Mouse (Mus musculus) megakaryocyte, adult 5-6 weeks (primary cell): ENCODE data around the gene Map3k5. TPM values are rescaled to one million over a fixed set of nuclear protein-coding genes. Genes with fewer than 3 reads are reported as not detected.

Experiments used
- ATAC-seq: 2 replicates; pipeline ENCODE4 v1.8.0; 2016; ENCODE audit warnings: mild to moderate bottlenecking, inconsistent platforms; ENCODE audit not compliant: poor library complexity, severe bottlenecking
- total RNA-seq, 2 experiments: library from RNA; stranded (forward) in 1 of 2; stranded (reverse) in 1 of 2; fragments of 153-499, 151-499 nt in 1 of 2; fragments of 221-1000, 200-1000 nt in 1 of 2; gene quantifications; 2 replicates each; pipeline versions ENCODE4 v1.2.3 to v1.2.4; 2015 to 2017

Map3k5 gene
- total RNA-seq, 2 experiments from 2014 or later = 25.4 to 36.7 TPM

DNA sequence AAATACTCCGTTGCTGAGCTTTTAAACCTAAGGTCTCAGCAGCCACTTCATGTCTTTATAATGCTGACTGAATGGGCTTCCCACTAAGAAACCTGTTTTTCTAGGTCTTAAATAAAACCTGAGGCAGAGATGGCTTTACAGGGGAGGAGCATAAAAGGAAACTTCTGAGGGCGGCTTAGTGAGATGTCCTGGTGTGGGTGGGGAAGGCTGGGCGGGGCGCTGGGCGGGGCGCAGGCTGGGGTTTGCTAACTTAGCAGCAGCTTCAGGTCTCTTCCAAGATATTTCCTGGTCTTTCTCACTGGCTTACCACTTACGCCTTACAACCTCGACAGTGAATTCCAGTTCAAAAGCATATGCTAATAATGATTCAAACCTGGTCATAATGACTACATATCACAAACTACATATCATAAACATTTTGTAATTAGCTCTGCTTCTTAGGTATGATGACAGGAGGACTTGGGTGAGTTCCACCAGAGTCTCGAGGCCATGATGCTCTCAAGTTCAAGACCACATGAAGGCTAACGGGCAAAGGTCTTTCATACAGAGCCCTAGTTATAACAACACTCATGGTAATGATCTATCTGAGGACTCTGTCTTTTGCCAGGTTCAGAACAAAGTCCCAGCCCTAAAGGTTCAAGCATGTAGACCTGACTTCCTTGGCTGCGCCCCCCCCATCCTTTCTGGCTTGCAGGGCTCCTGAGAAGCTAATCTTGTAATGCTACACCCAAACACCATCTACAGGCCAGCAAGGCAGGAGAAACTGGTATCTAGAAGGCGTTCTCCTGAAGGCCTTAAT is 244.7 kb downstream of the Map3k5 start:
- no peak for ATAC-seq

DNA sequence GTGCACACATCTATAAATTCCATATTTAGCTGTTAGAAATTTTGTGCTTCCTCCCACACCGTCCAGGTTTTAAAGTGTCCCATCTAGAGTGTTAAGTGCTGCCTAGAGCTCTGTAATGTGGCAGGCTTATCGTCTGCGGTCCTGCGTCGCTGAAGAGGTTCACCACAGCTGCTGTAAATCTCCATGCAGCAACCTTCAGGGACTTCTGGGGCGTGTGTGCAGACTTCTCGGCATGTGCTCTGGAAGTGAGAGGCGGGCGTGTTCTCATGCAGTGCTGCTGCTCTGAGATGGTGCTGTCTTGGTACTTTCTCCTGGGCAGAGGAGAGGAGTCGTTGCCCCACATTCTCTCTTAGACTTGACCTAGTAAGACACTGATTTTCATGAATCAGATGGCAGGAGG is 246.9 kb downstream of the Map3k5 start:
- ATAC-seq = peak; percentile 30; the same call in 1 of the 2 replicates

DNA sequence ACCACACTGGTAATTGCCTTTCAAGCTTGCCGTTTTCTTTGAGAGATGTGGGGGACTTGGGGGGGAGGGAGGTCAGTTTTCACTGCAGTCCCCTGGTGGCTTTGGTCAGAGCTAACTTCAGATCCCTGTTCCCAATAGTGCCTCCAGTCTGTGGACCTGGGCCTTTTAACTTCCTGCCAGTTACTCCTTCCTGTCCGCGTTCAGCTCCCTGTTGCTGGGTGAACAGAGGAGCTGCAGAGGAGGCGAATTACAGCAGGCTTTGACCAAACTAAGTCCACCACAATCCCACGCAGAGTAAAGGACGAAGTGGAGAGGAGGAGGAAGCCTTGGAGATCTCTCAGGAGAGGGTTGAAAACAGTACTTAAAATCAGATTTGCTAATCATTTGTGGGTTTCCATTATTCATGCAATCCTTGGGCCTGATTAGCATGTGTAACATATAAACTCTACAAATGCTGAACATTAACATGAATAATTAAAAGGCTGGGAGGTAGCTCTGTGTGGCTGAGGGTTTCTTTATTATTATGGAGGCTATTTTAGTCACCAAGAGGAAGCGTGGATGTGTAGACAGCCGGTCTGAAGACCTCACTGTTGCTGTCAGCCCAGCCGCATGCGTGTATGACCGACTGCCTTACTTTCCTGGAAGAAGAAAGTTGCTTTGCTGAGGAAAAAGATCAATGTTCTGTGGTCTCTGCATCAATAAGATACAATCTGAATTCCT is 247.6 kb downstream of the Map3k5 start:
- ATAC-seq = no peak

DNA sequence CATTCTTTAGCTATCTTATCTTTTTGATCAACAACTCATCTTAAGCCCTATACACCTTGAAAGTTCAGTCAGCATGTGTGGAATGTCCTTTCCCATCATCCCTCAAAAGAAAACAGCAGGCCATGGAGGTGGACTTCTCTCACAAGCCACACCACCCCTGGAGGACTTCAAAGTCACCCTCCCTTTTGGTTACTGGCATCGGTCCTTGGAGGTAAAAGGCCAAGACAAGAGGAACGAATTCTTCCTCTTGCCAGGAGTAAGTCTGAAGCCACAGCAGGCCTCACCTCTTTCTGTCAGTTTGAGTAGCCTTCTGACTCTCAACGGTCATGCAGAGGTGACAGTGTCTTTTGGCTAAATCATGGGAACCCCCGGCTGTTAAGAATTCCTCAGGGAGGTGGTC is 250.1 kb downstream of the Map3k5 start:
- ATAC-seq = no peak

DNA sequence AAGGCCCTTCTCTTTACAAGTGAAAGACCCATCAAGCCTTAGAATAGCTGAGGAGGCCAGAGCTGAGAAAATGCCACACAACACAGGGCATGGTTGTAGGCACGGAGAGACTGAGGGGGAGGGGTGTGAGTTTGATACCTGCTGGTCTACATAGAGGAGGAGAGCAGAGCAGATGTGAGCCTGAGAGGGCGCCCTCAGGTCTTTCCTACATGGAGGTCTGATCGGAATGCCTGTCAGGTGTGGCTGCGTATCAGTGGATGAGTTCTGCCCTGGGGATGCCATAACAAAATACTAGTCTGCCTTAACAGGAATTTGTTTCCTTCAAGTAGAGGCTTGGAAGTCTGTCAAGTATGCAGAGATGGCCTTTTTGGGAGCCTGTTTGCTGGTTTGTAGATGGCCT is 251.0 kb downstream of the Map3k5 start:
- ATAC-seq = no peak

DNA sequence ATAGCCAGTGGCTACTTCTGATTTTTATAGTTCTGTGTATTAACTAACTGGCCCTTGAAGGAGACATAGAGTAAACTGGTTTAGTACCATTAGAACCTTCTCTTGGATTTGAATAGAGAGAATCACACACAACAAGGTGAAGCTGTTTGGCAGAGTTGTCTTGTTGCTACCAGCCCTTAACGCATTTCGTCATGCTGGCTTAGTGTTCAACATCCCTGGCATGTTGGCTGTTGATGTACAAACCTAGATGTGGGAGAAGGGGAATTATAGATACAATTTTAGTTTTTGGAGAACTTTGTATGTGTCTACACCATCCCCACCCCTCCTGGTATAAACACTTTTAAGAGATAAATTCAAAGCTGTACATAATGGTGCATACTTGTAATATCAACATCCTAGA is 251.5 kb downstream of the Map3k5 start:
- no peak for ATAC-seq

DNA sequence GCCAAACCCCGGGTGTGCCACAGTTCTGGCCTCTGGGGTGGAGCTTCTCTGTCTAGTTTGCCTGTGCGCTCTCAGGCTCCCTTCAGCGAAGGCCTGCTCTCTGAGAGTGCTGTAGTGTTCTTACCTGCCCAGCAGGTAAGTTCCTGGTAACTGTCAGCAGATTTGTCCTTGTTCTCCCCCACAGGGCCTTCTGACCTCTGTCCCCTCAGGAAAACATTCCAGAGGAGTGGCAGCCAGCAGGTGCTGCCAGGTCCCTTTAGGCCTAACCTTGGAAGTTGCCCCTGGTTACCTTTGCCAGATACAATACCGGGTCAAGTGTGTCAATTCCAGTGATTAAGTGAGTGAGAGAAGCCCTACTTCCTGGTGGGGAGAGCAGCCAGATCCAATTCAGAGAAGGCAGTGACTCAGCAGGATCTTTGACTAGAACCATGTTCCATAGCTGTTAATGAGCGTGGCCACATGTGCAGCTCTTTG is 252.6 kb downstream of the Map3k5 start:
- no peak for ATAC-seq

DNA sequence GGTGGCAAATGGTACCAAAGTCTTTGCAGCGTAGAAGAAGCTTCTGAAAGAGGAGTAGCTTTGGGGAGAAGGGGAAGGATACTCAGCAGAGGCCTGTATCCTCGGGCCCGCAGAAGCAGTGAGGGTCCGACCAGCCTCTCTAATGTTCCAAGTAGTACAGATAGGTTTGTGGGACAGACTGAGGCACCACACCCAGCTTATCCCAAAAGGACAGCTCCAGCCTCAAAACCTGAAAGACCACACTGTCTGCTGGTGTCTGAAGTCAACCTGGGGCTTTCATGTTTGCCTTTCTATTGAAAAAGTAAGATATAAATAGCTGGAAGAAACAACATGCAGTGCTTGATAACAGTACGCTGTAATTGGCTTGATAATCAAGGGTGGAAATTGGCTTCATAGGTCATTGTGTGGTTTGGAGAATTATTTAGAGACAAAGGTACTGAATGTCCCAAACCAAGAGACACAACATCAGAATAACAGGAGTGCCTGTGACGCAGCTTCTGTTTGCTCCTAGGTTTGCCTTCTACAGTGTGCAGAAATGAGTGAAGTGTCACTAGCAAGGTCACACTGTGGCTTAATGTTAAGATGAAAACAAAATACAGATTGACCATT is 256.0 kb downstream of the Map3k5 start:
- no peak for ATAC-seq

Other genes starting within 250 kb of the Map3k5 start
- 0.39 TPM in 1 of 2 replicates, not detected in the other for gene Il20ra, start 221.9 kb upstream of the Map3k5 start, total RNA-seq (2015)
- gene Il20ra, start 221.9 kb upstream of the Map3k5 start, total RNA-seq (2017) = 0.73 TPM in 1 of 2 replicates, not detected in the other
- not detected in 2 replicates for gene Slc35d3, start 83.0 kb upstream of the Map3k5 start, total RNA-seq (2015)
- 0.07 and 0.24 TPM in 2 replicates for gene Slc35d3, start 83.0 kb upstream of the Map3k5 start, total RNA-seq (2017)
- 36.0 and 47.6 TPM in 2 replicates for gene Pex7, start 26.8 kb upstream of the Map3k5 start, total RNA-seq (2015)
- gene Pex7, start 26.8 kb upstream of the Map3k5 start, total RNA-seq (2017) = 13.5 and 19.5 TPM in 2 replicates
- 2.3 and 2.7 TPM in 2 replicates for gene Map7, start 214.0 kb downstream of the Map3k5 start, total RNA-seq (2015)
- gene Map7, start 214.0 kb downstream of the Map3k5 start, total RNA-seq (2017) = 3.1 and 3.8 TPM in 2 replicates